Mouse (Mus musculus) forelimb bud, embryonic 11.5 days (tissue): ENCODE measurements at regions not wholly inside any gene's neighbourhood (a gene's known extent, or its start where the extent isn't known, plus 50 kb on each side); places are given as distances from the start of the nearest gene placed in this dataset.
"Not testable (repeated sequence)": the region's sequence is repeated elsewhere in the genome, so short reads cannot be mapped to it uniquely, and the experiment has no call there.

Source experiments
- DNase-seq: peaks from one replicate; pipeline ENCODE4 v3.0.0-alpha.2; 2012; ENCODE audit warnings: low read depth, low spot score

DNA sequence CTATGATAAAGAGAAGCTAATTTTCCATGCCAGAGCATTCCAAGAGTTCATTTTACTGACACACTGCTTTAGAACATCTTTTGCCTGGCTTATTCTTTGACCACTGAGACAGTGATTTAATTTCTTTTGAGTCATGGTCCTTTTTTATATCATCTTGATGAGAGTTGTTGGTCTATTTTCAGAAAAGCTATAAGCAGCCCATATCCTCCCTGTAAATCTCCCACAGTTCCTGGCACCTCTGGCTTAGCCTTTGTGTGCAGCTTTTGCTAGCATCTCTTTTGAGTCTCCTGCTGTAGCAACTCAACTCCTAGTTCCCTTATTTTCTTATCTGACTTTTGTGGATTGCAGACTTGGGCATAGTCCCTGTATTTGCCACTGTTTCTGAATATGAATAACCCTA is 207.5 kb upstream of the 4931417E11Rik start:
- no peak for DNase-seq

DNA sequence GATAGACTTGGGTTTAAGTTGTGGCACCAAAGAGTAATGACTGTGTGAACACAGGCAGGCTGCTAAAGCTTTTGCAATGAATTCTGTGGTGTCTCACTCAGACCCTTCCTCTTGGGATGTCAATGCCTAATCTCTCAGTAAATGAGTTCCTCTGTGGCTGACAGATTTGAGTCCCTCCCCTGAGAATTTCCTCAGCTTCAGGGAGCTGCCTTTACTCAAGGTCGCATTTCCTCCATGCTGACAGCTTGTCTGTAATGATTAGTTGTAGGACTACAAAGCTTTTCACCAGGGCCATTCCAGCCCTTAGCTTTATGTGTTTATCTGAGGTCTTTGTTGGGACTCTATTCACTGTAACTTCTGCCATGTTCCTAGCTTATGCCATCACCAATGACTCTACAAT is 199.9 kb upstream of the 4931417E11Rik start:
- peak; percentile 7 for DNase-seq

DNA sequence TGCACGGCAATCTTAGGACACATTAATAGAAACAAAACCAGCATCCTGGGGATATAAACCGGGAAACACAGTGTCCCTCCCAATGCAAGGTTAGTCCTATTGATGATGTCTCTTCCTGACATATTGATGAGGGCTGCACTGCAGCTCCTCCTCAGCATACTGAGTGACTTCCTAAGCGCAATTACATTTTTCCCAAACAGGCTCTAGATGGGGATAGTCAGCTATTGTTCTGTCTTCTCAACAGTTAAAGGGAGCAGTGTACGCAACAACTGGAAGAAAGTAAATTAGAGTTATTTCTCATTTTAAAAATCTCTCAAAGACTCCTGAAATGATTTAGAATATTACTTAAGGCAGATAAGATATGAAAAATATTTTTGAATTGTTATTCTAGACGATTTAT is 189.5 kb upstream of the 4931417E11Rik start:
- DNase-seq, result no peak

DNA sequence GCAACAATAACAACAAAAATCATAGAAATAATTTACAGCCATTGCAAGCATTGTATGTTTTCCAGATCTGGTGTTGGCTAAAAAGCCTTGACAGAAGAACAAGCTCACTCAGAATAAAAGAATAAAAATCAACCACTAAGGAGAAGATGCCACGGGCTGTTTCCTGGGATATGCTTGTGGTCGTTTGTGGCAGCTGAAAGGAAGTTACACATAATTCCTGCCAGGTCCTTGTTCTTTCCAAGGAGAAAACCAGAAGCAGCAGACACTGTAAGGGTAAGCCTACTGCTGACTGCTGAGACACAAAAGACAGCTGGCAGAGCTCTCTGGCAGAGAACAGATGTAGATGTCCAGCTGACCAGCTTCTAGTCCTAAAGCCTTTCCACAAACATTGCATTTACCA is 175.9 kb upstream of the 4931417E11Rik start:
- DNase-seq, result no peak

DNA sequence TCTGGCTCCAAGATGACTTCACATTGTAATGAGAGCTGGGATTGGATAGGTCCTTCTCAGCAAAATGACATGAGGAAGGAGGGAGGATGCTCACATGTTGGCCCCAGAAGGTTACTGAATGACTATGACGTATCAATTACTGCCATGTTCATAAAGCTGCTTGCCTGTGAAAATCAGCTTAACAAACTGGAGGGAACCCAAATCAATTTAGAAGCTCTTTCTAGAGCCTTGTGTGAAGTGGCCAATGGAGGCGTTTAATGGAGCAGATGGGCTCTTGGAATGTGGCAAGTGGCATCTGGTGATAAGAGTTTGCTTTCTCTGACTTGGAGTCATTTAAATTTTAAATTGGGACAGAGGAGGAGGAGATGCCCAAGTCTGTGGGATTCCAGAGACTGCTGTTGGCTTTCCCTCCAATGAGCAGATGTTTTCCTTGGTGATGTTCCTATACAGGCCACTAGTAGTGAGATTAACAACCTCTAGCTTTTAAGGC is 175.4 kb upstream of the 4931417E11Rik start:
- no peak for DNase-seq

DNA sequence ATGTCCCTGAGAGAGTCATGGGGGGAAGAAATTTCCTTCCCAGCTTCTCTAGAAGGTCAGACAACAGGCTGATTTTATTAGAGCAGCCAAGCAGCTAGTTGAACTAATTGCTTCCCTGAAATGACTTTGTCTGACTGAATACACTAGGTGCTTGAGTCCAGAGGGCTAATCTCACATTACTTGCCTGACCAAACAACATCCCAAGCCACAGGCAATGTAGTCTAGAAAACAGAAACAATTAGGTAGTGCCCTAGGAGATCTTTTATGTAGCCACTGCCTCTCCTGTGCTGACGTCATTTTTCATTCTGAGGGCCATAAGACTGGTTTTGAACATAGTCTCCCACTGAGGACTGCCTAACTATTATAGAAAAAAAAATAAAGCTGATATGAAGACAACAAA is 159.1 kb upstream of the 4931417E11Rik start:
- DNase-seq, result no peak

DNA sequence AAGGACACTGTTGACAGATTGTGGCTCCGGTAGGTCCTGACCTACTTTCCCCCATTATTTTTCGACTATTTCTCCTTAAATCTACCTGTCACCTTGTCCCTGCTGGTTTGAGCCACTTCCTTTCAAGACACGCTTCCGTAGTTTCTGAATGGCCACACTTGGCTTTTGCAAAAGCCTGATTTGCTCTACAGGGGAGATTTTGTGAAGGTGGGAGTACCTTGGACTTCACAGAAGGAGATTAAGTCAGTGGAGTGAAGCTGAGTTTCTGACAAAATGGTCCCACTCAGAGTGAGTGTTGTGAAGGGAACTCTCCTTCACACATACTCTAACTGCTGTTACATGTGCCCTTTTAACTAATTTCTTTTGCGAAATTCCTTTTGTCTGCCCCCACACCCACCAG is 157.0 kb upstream of the 4931417E11Rik start:
- no peak for DNase-seq

DNA sequence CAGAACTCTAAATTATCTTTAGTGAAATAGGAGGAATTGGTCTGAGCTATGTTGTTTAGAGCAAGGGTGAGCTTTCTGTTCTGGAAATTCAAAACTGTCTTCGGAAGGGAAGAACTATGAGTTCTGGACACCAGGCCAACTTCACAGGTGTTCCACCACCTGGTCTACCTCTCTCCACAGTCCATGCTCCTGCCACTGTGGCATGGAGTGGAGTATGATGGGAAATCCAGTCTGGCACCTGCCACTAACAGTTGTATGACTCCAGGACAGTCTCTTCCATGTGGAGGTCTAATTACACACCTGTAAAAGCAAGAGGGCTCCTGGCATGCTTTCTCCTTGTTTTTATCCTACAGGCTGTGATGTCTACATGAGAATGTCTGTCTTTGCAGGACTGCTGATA is 154.7 kb upstream of the 4931417E11Rik start:
- no peak for DNase-seq

DNA sequence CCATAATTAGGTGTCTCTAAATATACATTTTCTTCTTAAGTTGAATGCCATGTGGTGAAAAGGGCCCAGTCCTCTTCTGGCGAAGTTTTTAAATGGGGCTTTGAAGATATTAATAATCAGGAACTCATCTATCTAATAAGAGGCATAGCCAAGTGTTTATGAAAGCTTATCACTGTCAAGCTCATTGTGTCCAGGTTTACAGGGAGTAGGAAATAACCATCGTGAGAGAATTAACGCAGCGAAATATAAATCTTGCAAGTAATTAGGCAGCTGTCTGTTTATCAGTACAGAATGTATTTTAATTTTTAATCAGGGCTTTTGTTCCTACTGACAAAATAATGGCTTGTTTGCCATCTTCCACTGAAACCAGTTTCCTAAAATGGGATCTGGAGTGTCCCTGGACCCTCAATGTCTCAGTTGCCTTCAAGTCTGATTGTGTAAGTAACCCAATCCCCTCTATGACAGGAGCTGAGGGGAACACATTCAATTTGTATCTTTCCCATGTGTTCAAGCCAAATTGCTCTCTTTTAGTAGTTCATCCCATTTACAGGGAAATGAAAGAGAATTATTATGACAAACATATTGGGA is 152.5 kb upstream of the 4931417E11Rik start:
- no peak for DNase-seq

DNA sequence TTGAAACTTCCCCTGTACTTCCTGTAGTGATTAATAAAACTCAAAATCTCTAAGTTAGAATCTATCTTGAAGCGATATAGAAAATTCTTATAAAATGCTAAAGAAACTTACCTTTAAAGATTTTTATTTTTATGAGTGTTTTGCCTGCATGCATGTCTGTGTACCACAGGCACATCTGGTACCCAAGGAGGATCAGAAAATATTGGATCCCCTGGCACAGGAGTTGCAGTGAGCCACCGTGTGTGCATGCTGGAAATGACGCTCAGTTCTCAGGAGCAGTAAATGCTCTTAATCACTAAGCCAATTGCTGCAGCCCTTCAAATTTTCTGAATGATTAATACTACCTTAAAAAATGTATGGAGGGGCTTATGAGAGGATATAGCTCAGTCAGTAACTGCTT is 142.8 kb upstream of the 4931417E11Rik start:
- peak; percentile 56 for DNase-seq

DNA sequence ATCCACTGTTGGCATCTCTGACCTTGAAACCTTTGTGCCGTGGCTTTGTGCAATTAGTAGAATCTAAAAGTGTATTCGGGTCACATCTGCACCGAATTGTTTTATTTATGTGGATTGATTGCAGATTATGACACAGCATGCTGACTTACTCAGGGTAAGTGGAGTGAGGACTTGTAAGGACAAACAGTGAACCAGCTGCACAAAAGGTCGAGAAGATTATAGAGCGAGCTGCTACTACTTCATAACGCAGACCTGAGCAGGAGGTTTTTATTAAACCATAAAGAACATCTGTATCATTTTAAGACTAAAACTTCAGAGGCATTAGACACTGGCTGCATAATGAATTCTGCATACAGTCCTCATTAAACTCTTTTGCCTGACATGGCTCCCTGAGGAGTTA is 142.4 kb upstream of the 4931417E11Rik start:
- peak; percentile 71 for DNase-seq

DNA sequence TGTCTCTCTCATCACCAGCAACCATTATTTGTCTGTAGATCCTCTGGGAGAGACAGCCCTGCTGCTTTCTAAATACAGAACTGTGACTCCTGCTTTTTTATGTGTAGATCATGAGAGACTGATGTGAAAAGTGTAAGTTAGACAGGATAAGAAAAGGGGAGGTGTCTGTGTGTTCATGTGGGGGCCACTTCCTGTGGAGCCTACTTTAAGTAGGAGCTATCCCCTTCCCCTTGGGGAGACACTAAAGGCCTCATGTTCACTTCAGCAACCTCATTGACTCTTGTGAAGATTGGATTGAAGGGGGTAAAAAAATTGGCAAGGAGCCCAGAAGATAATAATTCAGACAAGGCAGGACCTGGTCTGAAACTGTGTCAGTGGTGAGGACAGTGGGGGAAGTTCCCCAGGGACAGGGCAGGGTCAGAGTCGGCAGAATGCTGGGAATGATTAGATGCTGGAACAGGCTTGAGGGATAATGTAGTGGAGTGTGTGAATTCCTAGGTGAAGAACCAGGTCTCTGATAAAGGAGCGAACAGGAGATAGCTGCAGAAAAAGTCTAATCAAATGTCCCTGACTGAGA is 140.7 kb upstream of the 4931417E11Rik start:
- DNase-seq, result no peak

DNA sequence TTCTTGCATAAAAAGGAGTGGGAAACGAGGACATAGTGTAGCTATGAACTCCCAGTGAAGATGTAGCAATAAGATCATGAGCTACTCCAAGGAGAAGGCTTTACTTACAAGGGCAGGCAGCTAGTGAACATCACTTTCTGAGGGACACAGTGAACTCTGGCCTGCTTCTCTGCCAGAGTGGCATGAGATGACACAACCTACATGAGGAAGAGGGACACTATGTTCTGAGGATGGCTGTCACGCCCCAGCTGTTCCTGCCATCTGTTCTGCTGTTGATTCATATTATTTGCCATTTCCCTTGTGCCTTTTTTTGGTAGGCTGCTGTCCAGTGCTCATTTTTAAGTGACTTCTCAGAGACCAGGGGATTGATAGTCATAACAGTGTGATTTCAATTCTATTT is 118.2 kb upstream of the 4931417E11Rik start:
- no peak for DNase-seq

DNA sequence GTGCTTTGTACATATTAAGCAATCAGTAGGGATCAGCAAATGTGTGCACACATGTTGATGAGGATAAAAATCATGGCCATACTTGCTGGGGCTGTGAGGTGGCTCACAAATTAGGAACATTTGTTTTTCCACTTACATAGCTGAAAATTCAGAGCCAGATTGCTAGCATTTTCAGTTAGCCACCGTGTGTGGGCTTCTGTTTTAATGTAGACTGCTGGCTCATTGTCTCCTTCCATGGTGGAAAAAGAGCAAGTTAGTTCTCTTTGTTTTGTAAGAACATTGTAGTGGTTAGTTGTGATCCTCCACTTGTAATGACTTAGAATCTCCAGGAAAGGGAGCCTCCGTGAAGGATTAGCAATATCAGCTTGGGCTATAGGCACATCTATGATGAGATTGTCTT is 107.2 kb upstream of the 4931417E11Rik start:
- no peak for DNase-seq

DNA sequence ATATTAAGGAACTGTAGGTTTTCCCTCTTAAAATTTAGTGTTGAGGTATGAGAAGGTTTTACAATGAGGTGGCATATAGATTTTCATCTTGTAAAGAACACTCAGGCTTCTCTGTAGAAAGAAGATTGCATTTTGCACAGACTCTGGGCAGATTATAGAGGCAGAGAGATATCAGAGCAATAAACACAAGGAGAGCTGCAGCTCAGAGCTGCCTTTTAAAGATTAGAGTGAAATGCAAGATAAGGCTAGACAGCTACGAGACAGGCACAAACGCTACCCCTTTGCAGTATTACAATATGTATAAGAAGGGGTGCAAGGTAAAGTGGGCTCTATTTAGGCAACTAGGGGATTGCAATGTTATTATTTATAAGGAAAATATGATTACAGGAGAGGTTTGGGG is 90.5 kb upstream of the 4931417E11Rik start:
- no peak for DNase-seq

DNA sequence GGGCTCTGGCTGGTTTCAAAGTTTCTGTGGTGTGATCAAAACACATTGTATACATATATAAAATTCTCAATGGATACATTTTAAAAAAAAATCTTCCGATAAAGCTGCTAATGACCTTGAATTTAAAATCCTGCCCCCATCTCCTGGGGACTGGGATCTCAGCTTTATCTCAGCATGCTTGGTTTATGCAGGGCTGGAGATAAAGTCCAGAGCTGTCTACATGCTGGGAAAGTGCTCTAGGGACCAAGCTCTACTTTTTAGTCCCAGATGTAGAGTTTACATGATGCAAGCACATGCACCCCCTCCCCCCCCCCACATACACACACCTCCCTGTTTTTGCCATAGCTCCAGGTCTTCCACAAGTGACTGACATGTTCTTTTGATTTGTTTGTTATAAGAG is 61.1 kb upstream of the 4931417E11Rik start:
- DNase-seq, result no peak

DNA sequence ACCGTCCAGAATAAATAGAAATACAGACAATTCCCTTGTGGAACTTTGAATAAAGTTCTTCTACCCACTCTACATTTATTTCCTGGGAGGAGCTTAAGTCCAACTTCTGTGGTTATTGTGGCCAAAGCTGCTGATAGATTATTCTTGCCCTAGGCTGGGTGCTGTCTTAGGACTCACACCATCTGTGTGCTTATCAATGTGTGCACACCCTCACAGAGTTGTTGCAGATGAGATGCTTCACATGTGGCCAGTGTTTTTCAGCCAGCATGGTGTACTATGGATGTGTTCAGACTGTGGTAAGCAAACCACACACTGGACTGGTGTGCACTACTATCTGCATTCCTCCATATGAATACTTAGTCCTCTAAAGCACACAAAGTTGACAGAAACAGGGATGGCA is 60.6 kb upstream of the 4931417E11Rik start:
- no peak for DNase-seq

DNA sequence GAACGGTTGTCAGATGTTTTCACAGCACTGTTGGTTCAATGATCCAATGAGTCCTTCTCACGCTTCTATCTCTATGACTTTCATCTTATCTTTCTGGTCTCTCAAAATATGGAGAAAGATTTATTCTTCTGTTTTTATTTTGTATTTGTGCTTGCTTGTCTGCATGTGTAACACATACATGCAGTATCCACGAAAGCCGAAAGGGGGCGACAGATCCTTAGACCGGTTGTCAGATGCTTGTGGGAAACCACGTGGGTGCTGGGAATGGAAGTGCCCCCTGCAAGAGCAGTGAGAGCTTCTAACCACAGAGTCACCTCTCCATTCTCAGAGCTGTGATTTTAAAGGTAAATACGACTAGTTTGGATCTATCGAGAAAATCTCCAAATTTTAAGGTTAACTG is 54.2 kb upstream of the 4931417E11Rik start:
- DNase-seq, result no peak

DNA sequence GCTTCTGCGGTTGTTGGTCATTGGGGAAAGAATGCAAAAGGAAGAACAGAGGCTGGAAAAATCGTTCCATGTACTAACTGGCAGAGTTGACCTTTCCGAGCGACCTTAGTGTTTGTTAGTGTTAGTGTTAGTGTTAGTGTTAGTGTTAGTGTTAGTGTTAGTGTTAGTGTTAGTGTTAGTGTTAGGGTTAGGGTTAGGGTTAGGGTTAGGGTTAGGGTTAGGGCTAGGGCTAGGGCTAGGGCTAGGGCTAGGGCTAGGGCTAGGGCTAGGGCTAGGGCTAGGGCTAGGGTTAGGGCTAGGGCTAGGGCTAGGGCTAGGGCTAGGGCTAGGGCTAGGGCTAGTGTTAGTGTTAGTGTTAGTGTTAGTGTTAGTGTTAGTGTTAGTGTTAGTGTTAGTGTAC is 50.4 kb upstream of the 4931417E11Rik start:
- DNase-seq, result not testable (repeated sequence)
